Mouse (Mus musculus): ENCODE data around the gene C2cd4d. TPM values are rescaled to one million over a fixed set of nuclear protein-coding genes. Genes with fewer than 3 reads are reported as not detected.

C2cd4d gene
- not detected for polyA plus RNA-seq (2017; shearing (Covaris generic))

- ATAC-seq: no peak
Observed at GRCm38 (mm10) chr3:94362138-94362537, at the start of gene C2cd4d. TSS of gene C2cd4d (plus strand) at chr3:94362438.

GRCm38 (mm10) chr3:94328681-94329080 is 33.6 kb upstream of the C2cd4d start:
- no peak for ATAC-seq

GRCm38 (mm10) chr3:94334442-94334841 is 27.8 kb upstream of the C2cd4d start:
- ATAC-seq: no peak

GRCm38 (mm10) chr3:94338522-94338921 is 23.7 kb upstream of the C2cd4d start:
- no peak for ATAC-seq

- no peak for ATAC-seq
Observed at GRCm38 (mm10) chr3:94341959-94342422, 20.2 kb upstream of the C2cd4d start, which contains the start of gene Them5. TSS of gene Them5 (plus strand) at chr3:94342099.

GRCm38 (mm10) chr3:94342552-94342951 is 19.7 kb upstream of the C2cd4d start:
- ATAC-seq: no peak

- ATAC-seq: no peak
Observed at GRCm38 (mm10) chr3:94344182-94344581, 18.1 kb upstream of the C2cd4d start.

- no peak for ATAC-seq
Observed at GRCm38 (mm10) chr3:94344897-94345296, 17.3 kb upstream of the C2cd4d start.

GRCm38 (mm10) chr3:94348146-94348545 is 14.1 kb upstream of the C2cd4d start:
- ATAC-seq: no peak

- ATAC-seq: no peak
Observed at GRCm38 (mm10) chr3:94360812-94361211, 1.4 kb upstream of the C2cd4d start.

- ATAC-seq: no peak
Observed at GRCm38 (mm10) chr3:94363291-94364153, 1.3 kb downstream of the C2cd4d start.

GRCm38 (mm10) chr3:94364154-94364526 is 1.9 kb downstream of the C2cd4d start:
- ATAC-seq: no peak

- ATAC-seq: peak; percentile 78
Observed at GRCm38 (mm10) chr3:94366761-94367160, 4.5 kb downstream of the C2cd4d start.

GRCm38 (mm10) chr3:94367511-94367910 is 5.3 kb downstream of the C2cd4d start:
- no peak for ATAC-seq

GRCm38 (mm10) chr3:94368631-94369030 is 6.4 kb downstream of the C2cd4d start:
- no peak for ATAC-seq

GRCm38 (mm10) chr3:94369709-94370108 is 7.5 kb downstream of the C2cd4d start:
- no peak for ATAC-seq

- no peak for ATAC-seq
Observed at GRCm38 (mm10) chr3:94371637-94372036, 9.4 kb downstream of the C2cd4d start.

- ATAC-seq: no peak
Observed at GRCm38 (mm10) chr3:94372038-94372437, 9.8 kb downstream of the C2cd4d start.

- ATAC-seq: no peak
Observed at GRCm38 (mm10) chr3:94372641-94373040, 10.4 kb downstream of the C2cd4d start, which contains the start of gene Rorc. TSS of gene Rorc (plus strand) at chr3:94372794.

GRCm38 (mm10) chr3:94373090-94373489 is 10.9 kb downstream of the C2cd4d start:
- ATAC-seq: no peak

GRCm38 (mm10) chr3:94373597-94374011 is 11.4 kb downstream of the C2cd4d start:
- ATAC-seq: no peak

- ATAC-seq: no peak
Observed at GRCm38 (mm10) chr3:94374636-94375035, 12.4 kb downstream of the C2cd4d start.

- ATAC-seq: no peak
Observed at GRCm38 (mm10) chr3:94375146-94375545, 12.9 kb downstream of the C2cd4d start.

GRCm38 (mm10) chr3:94375861-94376260 is 13.6 kb downstream of the C2cd4d start:
- ATAC-seq: no peak
